Mouse (Mus musculus) common myeloid progenitor, adult 5-6 weeks (primary cell): ENCODE results near the gene Aqp3. TPM values are rescaled to one million over a fixed set of nuclear protein-coding genes. Genes with fewer than 3 reads are reported as not detected.

Experiments
- ATAC-seq: replicated peaks from 2 replicates; pipeline ENCODE4 v1.8.0; 2016; ENCODE audit warnings: low read depth, mild to moderate bottlenecking, moderate TSS enrichment, inconsistent platforms; ENCODE audit not compliant: poor library complexity, severe bottlenecking
- total RNA-seq: library from RNA; stranded (forward); fragments of 200-1000, 187-1606 nt; gene quantifications from 2 replicates; pipeline ENCODE4 v1.2.3, GENCODE M21; 2017

Aqp3 gene
- total RNA-seq, 1 experiment from 2014 or later = not detected

DNA sequence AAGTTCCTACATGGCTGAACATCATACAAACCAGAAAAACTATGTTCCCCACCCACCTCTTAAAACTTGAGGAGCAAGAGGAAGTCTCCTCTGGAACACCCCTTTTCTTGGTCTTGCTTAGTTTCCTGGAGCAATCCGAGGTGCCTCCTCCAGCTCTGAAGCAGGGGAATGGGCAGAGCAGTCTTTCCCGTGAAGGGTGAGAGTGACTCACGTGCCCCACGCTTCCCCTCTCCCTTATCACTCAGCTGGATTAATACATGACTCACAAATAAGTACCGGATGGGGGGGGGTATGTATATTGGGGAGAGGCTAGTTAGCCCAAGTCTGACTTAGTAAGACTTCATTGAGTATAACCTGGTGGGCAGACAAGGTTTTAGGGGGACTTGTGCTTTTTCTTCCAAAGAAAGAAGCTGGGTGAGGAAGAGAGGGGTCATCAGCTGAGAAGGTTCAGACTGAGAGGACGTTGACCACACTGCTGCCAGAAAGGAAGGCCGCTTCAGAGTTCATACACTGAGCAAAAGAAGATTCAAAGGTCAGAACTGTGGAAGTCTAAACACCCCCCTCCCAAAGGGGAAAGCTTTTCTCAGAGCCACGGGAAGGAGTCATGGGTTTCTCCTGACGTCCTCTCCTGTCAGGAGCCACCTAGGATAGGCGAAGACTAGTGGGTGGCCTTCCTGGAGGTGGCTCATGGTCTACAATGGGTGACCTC is 10.9 kb upstream of the Aqp3 start:
- no peak for ATAC-seq

DNA sequence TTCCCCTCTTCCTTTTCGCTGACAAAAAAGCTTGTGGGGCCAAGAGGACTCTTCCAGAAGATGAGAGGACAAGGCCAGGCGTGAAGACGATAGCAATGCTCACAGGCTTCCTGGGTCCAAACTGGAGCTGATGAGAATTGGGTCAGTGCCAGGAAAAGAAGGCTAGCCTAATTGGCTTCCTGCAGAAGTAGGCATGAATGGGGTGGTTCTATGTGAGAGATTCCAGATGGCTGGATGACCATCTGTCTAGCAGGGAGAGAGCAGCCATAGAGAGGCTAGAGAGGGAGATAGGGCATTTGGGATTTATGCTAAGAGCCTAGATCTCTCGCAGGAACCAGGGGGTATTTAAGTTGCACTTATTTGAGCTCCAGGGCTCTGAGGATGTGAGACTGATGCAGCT is 9.5 kb upstream of the Aqp3 start:
- no peak for ATAC-seq

DNA sequence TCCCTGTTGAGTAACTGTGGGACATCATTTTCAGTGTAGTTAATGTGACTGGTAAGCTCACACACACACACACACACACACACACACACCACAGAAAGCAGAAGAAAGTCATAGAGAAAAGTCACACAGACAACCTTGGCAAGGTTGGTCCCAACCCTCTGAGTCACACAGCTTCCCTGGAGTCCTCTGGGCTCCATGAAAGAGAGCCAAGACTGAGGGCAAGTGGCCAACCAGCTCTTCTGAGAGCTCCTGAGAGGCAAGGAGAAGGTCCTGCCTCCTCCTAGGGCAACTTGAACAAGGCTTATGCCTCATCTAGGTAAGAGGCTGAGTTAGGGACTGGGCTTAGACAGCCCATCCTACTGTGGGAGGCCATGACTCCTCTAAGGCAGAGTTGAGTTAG is 4.9 kb upstream of the Aqp3 start:
- ATAC-seq = no peak

DNA sequence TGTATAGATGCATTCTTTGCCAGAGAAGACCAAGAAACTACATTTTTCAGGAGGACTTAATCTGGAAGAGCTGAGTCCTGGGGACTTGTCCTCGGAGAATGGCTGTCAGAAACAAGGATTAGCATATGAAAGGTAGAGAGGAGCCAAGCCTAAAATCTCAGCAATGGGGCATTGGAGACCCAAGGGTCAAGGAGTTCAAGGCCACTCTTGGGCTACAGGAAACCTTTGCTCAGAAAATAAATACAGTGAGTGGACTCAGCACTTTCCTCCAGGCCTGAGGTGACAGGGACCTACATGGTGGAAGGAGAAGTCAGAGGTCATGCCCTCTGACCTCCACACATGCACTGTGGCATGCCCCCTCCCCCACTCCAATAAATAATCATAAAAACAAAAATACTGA is 3.0 kb upstream of the Aqp3 start:
- ATAC-seq = no peak

DNA sequence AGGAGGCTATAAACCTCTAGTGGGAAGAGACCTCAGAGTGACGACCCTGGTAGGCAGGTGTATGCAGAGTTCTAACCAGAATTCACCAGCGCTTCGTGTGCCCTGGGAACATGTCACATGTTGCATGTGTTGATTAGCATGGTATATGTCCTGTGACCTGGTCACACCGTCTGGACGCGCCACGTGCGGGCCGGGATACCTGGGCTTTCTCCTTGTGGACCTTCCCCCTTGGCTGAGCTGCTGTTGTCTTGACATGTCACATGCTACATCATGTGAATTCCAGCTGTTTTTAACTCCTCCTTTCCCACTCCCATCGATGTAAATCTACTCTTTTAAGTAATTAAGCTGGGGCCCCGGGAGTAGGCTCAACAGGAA is 581 bp upstream of the Aqp3 start:
- no peak for ATAC-seq

DNA sequence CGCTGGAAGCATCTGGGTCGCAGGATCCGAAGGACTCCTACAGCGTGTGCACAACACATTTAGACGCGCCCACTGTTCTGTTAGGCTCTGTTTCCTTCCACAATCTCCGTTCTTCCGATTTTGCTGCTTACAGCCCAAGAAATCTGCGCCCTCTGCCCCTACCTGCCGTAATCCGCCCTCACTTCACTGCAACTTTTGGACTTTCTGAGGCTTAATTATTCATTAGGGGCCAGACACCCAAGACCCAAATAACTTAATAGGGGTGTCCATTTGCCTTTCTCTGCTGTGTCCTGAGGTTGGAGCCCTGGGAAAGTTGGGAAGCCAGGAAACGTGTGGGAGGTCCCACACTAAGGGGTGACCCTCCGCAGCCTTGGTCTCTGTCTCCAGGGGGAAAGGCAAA is 602 bp downstream of the Aqp3 start:
- ATAC-seq = no peak

DNA sequence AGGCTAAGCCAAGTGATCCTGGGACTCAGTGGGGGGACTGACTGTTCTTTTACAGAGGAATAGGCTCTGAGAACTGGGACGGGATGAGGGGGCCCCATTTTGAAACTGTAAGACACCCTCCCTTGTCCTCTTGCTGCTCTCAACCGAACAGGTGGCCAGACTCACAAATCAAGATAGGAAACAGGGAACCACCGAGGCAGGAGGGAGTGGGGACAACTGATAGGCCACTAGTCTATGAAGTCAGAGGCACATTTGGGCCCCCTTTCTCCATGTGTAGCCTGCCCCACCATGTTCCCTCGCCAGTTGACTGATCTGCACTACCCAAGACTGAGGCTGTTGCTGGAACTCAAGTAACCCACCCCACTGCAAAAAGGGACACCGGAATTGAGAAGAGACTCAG is 1.2 kb downstream of the Aqp3 start:
- no peak for ATAC-seq

DNA sequence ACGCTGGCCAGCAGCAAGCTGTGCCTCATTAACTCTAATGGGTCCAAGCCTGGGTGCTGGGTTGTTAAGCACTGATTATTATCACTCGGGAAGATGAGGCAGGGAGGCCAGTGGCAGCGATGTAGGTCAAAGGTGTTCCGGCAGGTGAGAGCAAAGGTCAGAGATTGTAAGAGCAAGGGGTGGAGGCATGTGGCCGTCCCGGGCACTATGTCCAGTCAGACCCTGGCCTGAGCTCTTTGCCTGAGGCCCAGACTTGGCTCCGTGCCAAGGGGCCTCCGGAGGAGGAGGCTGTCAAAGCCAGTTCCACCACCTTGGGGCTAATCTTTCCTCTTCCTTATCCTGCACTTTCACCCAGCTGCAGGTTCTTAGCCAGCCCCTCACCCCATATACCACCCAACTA is 1.8 kb downstream of the Aqp3 start:
- no peak for ATAC-seq

DNA sequence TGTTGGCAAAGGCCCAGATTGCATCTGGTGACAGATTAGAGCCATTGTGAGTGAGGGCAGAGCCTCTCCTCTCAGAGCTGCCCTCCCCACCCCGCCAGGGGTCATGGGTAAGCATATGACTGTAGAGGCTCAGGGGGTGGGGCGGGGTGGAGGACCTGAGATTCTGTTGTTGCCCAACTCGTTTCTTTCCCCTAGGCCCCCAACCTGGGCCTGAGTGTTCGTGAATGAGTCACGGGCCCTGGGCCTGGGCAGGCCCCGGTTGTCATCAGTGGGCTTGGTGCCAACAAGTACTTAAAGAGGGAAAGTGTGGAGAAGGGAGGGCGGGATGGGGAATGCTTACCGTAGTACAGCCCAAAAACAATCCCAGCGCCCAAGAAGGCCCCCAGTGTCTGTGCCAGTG is 3.6 kb downstream of the Aqp3 start:
- no peak for ATAC-seq

DNA sequence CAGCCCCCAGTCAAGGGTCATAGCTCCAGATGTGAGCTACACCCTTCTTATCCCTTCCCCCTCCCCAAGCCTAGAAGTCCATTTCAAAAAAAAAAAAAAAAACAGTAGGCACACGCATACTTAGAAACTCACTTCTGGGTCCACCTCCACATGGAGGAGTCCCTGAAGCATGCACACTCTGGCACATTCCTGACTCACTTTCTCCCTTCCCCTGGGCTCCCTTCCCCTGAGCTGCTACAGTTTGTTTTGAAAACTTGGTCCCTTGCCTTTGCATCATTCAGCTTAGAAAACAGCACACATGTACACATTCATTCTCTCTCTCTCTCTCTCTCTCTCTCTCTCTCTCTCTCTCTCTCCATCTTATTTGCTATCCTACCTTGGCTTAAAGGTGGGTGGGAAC is 5.0 kb downstream of the Aqp3 start:
- ATAC-seq = no peak

DNA sequence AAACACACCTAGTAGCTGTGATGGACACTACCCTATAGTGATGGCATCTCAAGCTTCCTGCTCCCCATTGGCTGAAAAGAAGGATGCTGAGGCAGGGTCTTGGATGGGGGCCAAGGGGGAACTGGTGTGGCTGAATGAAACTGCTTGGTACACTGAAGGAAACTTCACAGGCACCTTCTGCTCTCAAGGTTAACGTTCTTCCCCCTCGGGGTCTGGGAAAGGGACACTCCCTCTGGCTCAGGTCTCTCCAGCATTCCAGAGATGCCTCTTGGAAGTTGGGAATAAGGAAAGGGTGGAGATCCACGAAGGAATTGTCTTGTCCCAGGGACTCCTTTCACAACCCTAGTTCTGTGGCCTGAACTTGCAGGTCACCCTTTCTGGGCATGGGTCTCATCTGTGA is 6.6 kb downstream of the Aqp3 start:
- ATAC-seq = no peak

DNA sequence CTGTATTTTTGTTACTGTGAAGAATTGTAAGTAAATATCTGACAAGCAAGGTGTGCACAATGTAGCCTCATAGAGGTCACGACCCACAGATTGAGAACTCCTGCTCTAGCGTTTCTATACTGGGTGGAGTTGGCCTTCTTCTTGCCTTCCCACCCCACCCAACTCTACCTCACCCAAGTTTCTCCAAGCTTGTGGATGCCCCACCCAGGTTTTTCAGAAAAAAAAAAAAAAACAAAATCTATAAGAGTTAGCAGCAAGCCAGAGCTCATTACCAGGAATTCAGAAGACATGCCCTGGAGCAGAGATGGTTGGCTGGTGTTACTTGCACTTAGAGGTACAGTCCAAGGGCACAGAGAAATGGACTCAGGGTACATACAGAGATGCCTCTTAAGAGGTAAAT is 8.3 kb downstream of the Aqp3 start:
- no peak for ATAC-seq

DNA sequence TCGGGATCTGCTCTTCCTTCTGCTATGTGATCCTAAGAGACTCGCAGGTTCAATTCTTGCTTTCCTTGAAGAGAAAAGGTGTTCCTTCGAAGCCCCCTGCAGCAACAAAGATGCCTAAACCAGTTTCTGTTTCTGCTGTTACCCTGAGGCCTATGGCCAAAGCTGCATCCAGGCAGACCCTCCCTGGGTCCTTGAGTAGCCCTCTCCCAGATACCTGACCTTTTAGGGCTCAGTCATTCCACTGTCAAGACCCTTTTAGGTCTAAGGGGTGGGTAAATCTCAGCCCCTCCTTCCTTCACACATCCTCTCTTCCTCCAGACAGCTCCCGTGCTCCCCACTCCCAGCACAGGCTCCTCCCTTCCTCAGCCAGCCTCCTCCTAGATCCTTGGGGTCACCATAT is 8.8 kb downstream of the Aqp3 start:
- no peak for ATAC-seq

DNA sequence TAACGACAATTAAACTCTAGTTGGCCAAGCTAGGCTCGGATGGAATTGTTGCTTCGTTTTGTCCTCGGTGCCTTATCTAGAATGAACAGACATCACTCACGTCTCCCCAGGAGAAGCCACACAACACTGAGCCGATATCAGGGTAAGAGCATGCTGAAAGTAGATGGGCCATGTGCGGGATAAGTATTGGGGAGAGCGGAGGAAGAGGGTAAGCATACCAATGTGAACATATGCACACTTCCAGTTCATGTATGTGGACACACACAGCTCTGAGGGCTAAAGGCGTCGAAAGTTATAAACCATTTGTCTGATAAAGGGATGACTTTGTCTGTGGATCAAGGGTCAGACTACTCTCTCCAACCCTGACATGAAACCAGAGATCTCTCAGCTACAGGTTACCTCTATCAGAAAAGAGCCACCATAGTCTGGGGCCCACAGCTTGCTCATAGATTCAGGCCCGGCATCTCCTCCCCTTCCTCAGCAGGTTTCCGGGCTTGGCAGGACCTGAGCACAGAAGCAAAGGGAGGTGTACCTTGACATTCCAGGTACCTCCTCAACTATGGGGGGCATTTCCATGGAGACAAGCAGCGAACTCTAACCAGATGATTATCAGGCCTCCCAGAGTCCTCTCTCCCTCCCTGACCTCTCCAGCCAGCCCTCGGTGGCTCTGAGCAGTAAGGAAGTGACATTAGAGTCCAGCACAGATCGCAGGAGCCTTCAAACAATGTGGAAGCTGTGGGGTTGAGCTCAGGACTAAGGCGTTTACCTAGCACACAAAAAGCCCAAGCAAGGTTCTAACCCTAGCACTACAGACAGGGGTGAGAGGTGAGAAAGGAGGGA is 10.3 kb downstream of the Aqp3 start:
- ATAC-seq = peak; percentile 79

DNA sequence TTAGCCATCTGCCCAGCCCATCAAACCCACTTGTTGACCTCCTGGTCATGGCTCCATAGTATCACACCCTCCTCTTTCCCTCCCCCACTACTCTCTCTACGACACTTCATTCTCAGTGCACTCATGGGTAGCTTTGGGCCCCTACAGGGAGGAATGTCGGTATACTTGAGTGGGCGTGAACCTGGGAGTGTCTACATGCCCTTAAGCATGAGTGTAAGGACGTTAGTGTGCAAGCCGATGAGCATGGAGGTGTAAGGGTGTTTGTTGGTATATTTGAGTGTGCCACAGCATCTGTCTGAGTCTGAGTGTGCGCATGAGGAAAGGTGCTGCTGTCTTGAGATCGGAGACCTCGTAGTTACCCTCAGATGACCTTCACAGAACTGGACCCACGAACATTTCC is 11.0 kb downstream of the Aqp3 start:
- no peak for ATAC-seq

DNA sequence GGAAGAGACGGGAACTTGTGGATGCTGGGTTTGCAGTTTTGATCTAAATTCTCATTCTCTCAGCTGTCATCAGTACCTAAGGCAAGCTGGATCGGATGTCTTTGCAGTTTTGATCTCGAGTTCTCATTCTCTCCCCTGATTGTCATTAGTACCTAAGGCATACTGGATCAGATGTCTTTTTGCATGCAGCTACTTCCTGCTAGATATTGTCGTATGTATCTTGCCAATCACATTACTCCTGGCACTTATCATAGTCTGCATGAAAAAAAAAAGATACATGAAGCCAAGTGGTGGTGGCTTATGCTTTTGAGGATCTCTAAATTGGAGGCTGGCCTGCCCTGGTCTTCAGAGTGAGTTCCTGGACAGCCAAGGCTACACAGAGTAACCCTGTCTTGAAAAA is 13.2 kb downstream of the Aqp3 start:
- ATAC-seq = no peak

DNA sequence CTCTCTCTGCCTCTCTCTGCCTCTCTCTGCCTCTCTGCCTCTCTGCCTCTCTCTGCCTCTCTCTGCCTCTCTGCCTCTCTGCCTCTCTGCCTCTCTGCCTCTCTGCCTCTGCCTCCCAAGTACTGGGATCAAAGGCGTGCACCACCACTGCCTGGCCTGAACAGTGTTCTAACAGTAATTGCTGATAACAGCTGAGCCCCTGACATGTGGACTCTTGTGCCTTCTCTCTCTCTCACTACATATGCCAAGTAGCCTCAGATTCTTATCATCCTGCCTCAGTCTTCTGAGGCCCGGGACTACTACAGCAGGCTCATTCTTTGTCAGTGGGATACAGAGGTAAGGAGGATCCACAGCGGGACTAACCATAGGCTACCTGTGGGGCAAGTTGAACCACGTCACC is 15.2 kb downstream of the Aqp3 start:
- 0 out of 2 replicates have a peak, but pooled peaks have one; percentile 23 for ATAC-seq

DNA sequence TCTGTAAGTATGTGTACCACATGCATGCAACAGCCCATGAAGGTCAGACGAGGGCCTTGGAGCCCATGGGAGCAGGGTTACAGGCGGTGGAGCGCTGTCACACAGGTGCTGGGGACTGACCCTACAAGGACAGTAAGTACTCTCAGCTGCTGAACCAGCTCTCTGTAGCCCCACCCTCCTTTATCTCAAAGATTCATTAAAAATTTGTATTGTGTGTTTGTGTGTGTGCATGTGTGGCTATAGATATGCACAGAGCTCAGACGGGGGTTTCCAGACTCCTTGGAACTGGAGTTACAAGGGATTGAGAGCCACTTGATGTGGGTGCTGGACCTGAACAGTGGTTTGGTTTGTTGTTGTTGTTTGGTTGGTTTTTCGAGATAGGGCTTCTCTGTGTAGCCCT is 16.2 kb downstream of the Aqp3 start:
- peak; percentile 32; the same call in 1 of the 2 replicates for ATAC-seq

DNA sequence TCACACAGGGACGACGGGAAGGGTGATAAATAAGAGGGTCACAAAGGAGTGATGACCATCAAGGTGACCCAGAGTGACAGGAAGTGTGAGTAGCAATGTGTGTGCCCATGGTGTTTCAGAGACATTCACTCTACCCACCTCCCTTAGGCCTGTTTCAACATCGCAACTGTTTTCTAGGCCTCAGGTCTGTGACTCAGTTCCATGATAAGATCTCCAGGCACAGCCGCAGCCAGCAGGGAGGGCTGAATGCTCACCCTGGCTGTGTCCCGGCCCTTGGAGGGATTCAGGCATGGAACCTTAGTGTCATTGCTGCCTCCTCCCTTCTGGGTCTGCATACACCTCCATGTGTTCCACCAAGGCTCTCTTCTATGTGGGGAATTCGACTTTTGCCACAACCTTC is 19.3 kb downstream of the Aqp3 start:
- ATAC-seq = no peak

DNA sequence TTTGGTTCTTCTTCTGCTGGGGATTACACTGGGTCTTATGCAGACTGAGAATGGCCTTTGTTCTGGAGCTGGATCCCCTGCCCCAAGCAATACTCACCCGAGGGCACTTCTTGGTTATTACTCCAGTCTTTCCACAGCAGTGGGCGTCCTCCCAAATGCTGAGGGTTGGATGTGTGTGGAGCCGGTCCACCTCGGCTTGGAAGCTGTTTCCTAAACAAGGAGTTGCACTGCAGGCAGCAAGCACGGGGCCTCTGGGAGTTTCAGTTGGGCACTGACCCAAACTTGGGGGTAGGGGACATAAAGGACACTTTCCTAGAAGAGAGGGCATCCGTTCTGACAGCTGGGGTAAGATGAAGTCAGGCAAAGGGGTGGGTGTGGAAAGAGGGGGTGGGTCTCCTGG is 23.5 kb downstream of the Aqp3 start:
- no peak for ATAC-seq

DNA sequence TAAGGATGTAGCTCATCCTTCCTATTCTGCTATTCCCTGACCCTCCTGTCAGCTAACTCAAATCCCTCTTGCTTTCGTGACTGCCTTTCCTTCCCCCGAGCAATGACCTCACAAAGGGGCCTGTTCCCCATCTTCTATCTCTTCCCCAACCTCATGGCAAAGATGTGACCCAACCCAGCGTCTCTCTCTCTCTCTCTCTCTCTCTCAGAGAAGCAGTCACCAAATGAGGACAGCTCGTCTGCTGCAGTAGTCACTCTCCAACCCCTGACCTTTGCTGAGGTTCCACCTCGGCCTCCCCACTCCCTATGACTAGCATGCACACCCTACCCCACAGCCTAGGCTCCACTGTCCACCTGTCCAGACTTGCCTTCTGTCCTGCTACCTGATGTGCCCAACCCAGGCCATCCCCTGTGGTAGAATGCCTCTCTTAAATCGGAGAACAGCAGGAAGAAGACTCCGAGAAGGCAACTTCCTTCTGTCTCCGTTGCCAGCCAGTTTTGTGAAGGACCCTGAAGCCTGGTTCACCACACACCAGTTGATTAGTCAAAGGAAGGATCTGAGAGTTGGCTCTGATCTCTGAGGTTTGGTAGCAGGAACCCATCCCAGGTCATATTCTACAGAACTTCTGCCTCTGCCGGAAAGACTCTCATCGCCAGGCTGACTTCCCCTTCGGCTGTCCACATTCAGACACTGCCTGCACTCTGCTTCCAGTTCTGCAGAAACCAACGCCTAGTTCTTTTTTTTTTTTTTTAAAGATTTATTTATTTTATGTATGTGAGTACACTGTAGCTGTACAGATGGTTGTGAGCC is 24.8 kb downstream of the Aqp3 start:
- peak; percentile 98 for ATAC-seq
